Mouse (Mus musculus): ENCODE data around the gene Med14. TPM values are rescaled to one million over a fixed set of nuclear protein-coding genes. Genes with fewer than 3 reads are reported as not detected.

The Med14 gene
- polyA plus RNA-seq, 1 experiment from 2014 or later, result 28.1 TPM

DNA sequence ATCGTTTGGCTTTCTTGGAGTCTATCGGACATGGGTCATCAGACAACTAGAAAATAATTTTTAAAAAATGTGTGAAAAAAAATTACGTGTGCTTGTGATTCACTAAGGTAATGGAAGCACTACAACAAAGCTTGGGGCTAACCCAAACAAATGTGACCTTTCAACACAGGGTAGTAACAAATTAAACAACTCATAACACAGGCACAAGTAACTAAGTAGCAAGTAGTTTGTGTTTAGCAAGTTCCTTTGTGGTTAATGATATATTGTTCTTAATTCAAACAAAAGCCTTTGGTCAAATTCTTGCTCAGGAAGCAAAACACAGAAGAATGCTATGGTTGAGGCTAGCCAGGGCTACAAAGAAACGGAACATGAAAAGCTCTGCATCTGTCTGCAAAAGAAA, 45.8 kb downstream of the Med14 start:
- no peak overlapping the region for H3K4me2 ChIP-seq (ENCODE audit: low read depth, low read length)
- ATAC-seq (replicated peaks; ENCODE audit: insufficient number of reproducible peaks, low FRiP score, low TSS enrichment, low read depth) (no peak), DNase-seq (ENCODE audit: low spot score) (no peak)
- WGBS, result 88% methylated on average over 4 of the region's 4 CpGs
- H3K4me1 ChIP-seq (ENCODE audit: control insufficient read depth, insufficient read depth, low read length), result no peaks in the 10 kb centered on the region
- no peak overlapping the region for H3K27ac ChIP-seq (replicated peaks; ENCODE audit: low read depth, low read length)
- H3K9ac ChIP-seq (replicated peaks; ENCODE audit: low read length), result no peak overlapping the region
- H3K9me3 ChIP-seq (replicated peaks; ENCODE audit: control insufficient read depth, low read length), result no peaks in the 10 kb centered on the region
- no peaks in the 10 kb centered on the region for H3K36me3 ChIP-seq (replicated peaks; ENCODE audit: control insufficient read depth, insufficient read depth, low read depth, low read length)
- H3K27me3 ChIP-seq (ENCODE audit: control insufficient read depth, insufficient read depth, low read length), result no peaks in the 10 kb centered on the region
- H3K4me3 ChIP-seq (ENCODE audit: low read depth, low read length), result no peak overlapping the region

GRCm38 (mm10) chrX:12713796-12714195, 48.1 kb downstream of the Med14 start:
- Histone ChIP-seq H3K9ac (replicated peaks; ENCODE audit: low read length) (no peak overlapping the region), H3K27ac (replicated peaks; ENCODE audit: low read depth, low read length) (no peak overlapping the region), H3K4me1 (ENCODE audit: control insufficient read depth, insufficient read depth, low read length) (no peaks in the 10 kb centered on the region), H3K4me2 (ENCODE audit: low read depth, low read length) (no peak overlapping the region), H3K4me3 (ENCODE audit: low read depth, low read length) (no peak overlapping the region), H3K36me3 (replicated peaks; ENCODE audit: control insufficient read depth, insufficient read depth, low read depth, low read length) (no peaks in the 10 kb centered on the region), H3K9me3 (replicated peaks; ENCODE audit: control insufficient read depth, low read length) (no peaks in the 10 kb centered on the region), H3K27me3 (ENCODE audit: control insufficient read depth, insufficient read depth, low read length) (no peaks in the 10 kb centered on the region)
- DNase-seq (ENCODE audit: low spot score), result no peak
- ATAC-seq (replicated peaks; ENCODE audit: insufficient number of reproducible peaks, low FRiP score, low TSS enrichment, low read depth), result no peak
- WGBS, result 93% methylated on average over 7 of the region's 7 CpGs

DNA sequence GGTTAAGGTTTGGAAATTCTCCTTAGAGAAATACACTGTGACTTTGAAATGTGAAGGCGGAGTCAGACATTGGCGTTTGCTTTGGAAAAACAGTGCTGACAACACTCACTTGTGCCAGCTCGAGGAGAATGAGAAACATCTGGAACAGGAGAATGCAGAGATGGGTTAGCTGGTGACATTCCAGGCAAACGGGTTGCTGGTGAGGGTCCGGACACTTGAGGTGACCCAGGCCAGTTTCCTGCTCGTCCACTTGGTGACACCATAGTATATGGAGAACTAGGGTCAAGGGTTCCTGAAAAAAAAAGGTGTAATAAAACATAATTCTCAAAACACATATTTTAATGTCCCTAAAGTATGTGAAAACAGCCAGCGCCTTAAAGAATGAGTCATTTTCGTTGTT, 75.0 kb downstream of the Med14 start:
- Histone ChIP-seq H3K36me3 (replicated peaks; ENCODE audit: control insufficient read depth, insufficient read depth, low read depth, low read length) (no peaks in the 10 kb centered on the region), H3K4me2 (ENCODE audit: low read depth, low read length) (no peak overlapping the region), H3K9ac (replicated peaks; ENCODE audit: low read length) (no peak overlapping the region), H3K27me3 (ENCODE audit: control insufficient read depth, insufficient read depth, low read length) (no peaks in the 10 kb centered on the region), H3K4me1 (ENCODE audit: control insufficient read depth, insufficient read depth, low read length) (no peaks in the 10 kb centered on the region), H3K9me3 (replicated peaks; ENCODE audit: control insufficient read depth, low read length) (no peaks in the 10 kb centered on the region), H3K27ac (replicated peaks; ENCODE audit: low read depth, low read length) (no peak overlapping the region), H3K4me3 (ENCODE audit: low read depth, low read length) (no peak overlapping the region)
- ATAC-seq (replicated peaks; ENCODE audit: insufficient number of reproducible peaks, low FRiP score, low TSS enrichment, low read depth) (no peak), DNase-seq (ENCODE audit: low spot score) (no peak)
- WGBS, result 70% methylated on average over 8 of the region's 8 CpGs

- Histone ChIP-seq H3K4me1 (ENCODE audit: control insufficient read depth, insufficient read depth, low read length) (no peaks in the 10 kb centered on the region), H3K9me3 (replicated peaks; ENCODE audit: control insufficient read depth, low read length) (no peaks in the 10 kb centered on the region), H3K27ac (replicated peaks; ENCODE audit: low read depth, low read length) (no peak overlapping the region), H3K27me3 (ENCODE audit: control insufficient read depth, insufficient read depth, low read length) (no peaks in the 10 kb centered on the region), H3K4me2 (ENCODE audit: low read depth, low read length) (no peak overlapping the region), H3K4me3 (ENCODE audit: low read depth, low read length) (no peak overlapping the region), H3K9ac (replicated peaks; ENCODE audit: low read length) (no peak overlapping the region), H3K36me3 (replicated peaks; ENCODE audit: control insufficient read depth, insufficient read depth, low read depth, low read length) (no peaks in the 10 kb centered on the region)
- no peak for ATAC-seq (replicated peaks; ENCODE audit: insufficient number of reproducible peaks, low FRiP score, low TSS enrichment, low read depth)
- DNase-seq (ENCODE audit: low spot score), result no peak
Observed at GRCm38 (mm10) chrX:12686071-12686470, 75.8 kb downstream of the Med14 start.

DNA sequence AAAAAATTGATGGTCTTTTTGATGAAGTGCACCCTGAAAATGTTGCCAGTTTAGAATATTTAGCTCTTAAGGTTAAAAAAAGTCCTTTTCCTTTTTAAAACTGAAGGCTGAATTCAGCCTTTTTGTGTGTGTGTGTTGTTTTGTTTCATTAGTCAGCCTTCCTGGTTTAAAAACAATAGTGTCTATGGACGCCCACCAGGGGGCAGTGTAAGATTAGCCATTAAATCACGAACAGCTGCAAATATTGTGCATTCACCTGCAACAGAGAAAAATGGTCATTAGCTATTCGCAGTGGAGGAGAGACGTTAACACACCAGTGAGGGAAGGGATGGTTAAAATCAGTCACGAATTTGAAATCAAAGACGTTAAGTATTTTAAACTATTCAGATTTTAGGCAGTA, 84.5 kb downstream of the Med14 start:
- no peak overlapping the region for H3K4me2 ChIP-seq (ENCODE audit: low read depth, low read length)
- H3K4me1 ChIP-seq (ENCODE audit: control insufficient read depth, insufficient read depth, low read length), result no peaks in the 10 kb centered on the region
- H3K27me3 ChIP-seq (ENCODE audit: control insufficient read depth, insufficient read depth, low read length), result no peaks in the 10 kb centered on the region
- no peak overlapping the region for H3K27ac ChIP-seq (replicated peaks; ENCODE audit: low read depth, low read length)
- ATAC-seq (replicated peaks; ENCODE audit: insufficient number of reproducible peaks, low FRiP score, low TSS enrichment, low read depth) (no peak), DNase-seq (ENCODE audit: low spot score) (peak; percentile 75)
- no peaks in the 10 kb centered on the region for H3K9me3 ChIP-seq (replicated peaks; ENCODE audit: control insufficient read depth, low read length)
- 42% methylated on average over 6 of the region's 6 CpGs for WGBS
- H3K4me3 ChIP-seq (ENCODE audit: low read depth, low read length), result no peak overlapping the region
- no peak overlapping the region for H3K9ac ChIP-seq (replicated peaks; ENCODE audit: low read length)
- H3K36me3 ChIP-seq (replicated peaks; ENCODE audit: control insufficient read depth, insufficient read depth, low read depth, low read length), result no peaks in the 10 kb centered on the region

GRCm38 (mm10) chrX:12673054-12673775, 88.7 kb downstream of the Med14 start, which contains the start of gene 1810030O07Rik:
TSS of gene 1810030O07Rik (minus strand) at chrX:12673668.
- Histone ChIP-seq H3K4me3 (ENCODE audit: low read depth, low read length) (peak within 1 kb of the TSS; percentile 67), H3K27me3 (ENCODE audit: control insufficient read depth, insufficient read depth, low read length) (no peaks in the 10 kb centered on the region), H3K4me2 (ENCODE audit: low read depth, low read length) (peak within 1 kb of the TSS; percentile 43), H3K9ac (replicated peaks; ENCODE audit: low read length) (peak within 1 kb of the TSS; percentile 65), H3K9me3 (replicated peaks; ENCODE audit: control insufficient read depth, low read length) (no peaks in the 10 kb centered on the region), H3K36me3 (replicated peaks; ENCODE audit: control insufficient read depth, insufficient read depth, low read depth, low read length) (no peaks in the 10 kb centered on the region), H3K4me1 (ENCODE audit: control insufficient read depth, insufficient read depth, low read length) (no peaks in the 10 kb centered on the region), H3K27ac (replicated peaks; ENCODE audit: low read depth, low read length) (no peak within 1 kb of the TSS)
- DNase-seq (ENCODE audit: low spot score), result peak; percentile 88
- ATAC-seq (replicated peaks; ENCODE audit: insufficient number of reproducible peaks, low FRiP score, low TSS enrichment, low read depth), result peak; percentile 98
- 7% methylated on average over 42 of the region's 42 CpGs for WGBS

DNA sequence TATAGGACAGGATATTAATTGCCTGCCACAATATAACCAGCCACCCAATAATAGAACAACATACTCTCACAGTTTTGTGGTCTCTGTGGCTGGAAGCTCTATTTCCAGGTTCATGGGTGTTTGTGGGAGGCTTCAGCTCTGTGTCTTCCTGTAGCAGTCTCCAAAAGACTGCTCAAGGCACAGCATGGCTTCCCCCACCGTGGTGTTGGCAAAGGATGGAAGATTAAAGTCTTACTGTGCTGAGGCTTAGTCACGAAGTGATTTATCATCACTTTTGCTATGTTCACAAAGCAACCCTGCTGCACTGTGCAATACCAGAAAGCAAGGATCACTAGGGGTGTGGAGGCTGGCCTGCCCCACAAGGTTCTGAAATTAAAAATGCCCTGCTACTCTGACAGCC, 108.0 kb downstream of the Med14 start:
- no peaks in the 10 kb centered on the region for H3K36me3 ChIP-seq (replicated peaks; ENCODE audit: control insufficient read depth, insufficient read depth, low read depth, low read length)

GRCm38 (mm10) chrX:12651906-12652305, 110.0 kb downstream of the Med14 start:
- no peak overlapping the region for H3K9ac ChIP-seq (replicated peaks; ENCODE audit: low read length)
- no peak overlapping the region for H3K4me2 ChIP-seq (ENCODE audit: low read depth, low read length)
- no peaks in the 10 kb centered on the region for H3K27me3 ChIP-seq (ENCODE audit: control insufficient read depth, insufficient read depth, low read length)
- ATAC-seq (replicated peaks; ENCODE audit: insufficient number of reproducible peaks, low FRiP score, low TSS enrichment, low read depth) (no peak), DNase-seq (ENCODE audit: low spot score) (no peak)
- H3K9me3 ChIP-seq (replicated peaks; ENCODE audit: control insufficient read depth, low read length), result no peaks in the 10 kb centered on the region
- no peaks in the 10 kb centered on the region for H3K36me3 ChIP-seq (replicated peaks; ENCODE audit: control insufficient read depth, insufficient read depth, low read depth, low read length)
- no peak overlapping the region for H3K4me3 ChIP-seq (ENCODE audit: low read depth, low read length)
- no peaks in the 10 kb centered on the region for H3K4me1 ChIP-seq (ENCODE audit: control insufficient read depth, insufficient read depth, low read length)
- H3K27ac ChIP-seq (replicated peaks; ENCODE audit: low read depth, low read length), result no peak overlapping the region
- WGBS, result 89% methylated on average over 16 of the region's 16 CpGs

More for the DNA sequence above, 108.0 kb downstream of the Med14 start:
- H3K4me1 ChIP-seq (ENCODE audit: control insufficient read depth, insufficient read depth, low read length), result no peaks in the 10 kb centered on the region
- H3K27me3 ChIP-seq (ENCODE audit: control insufficient read depth, insufficient read depth, low read length), result no peaks in the 10 kb centered on the region
- 81% methylated on average over 2 of the region's 2 CpGs for WGBS
- no peak for DNase-seq (ENCODE audit: low spot score)
- no peaks in the 10 kb centered on the region for H3K9me3 ChIP-seq (replicated peaks; ENCODE audit: control insufficient read depth, low read length)
- ATAC-seq (replicated peaks; ENCODE audit: insufficient number of reproducible peaks, low FRiP score, low TSS enrichment, low read depth), result no peak
- H3K27ac ChIP-seq (replicated peaks; ENCODE audit: low read depth, low read length), result no peak overlapping the region
- H3K9ac ChIP-seq (replicated peaks; ENCODE audit: low read length), result no peak overlapping the region
- no peak overlapping the region for H3K4me3 ChIP-seq (ENCODE audit: low read depth, low read length)
- no peak overlapping the region for H3K4me2 ChIP-seq (ENCODE audit: low read depth, low read length)

Measured in embryonic facial prominence, embryonic 11.5 days (tissue).